In genomic region chr8:77313003-77313402, GRCm38 (mm10) we compare ENCODE assay signal across 14 mouse cellular contexts.
A peak's percentile ranks its signal among the peaks of the same experiment; 100 is the strongest.
DNase-seq lines count a peak whose midpoint lies in the region; ATAC-seq lines count a peak whose summit lies in the region.
"Had no signal": no experiment of that assay in that cellular context is flagged by ENCODE, and none has a peak within 500 bp of the region (broad histone marks: within the 10 kb centered on the region; RNA-seq: fewer than 3 reads in every experiment).

No protein-coding gene starts in this region.

- peak; percentile 57; the same call in 1 of the 2 replicates for ATAC-seq in forebrain, embryonic 13.5 days
- ATAC-seq in forebrain, embryonic 11.5 days (replicated peaks; ENCODE audit: low FRiP score), result no peak
- ATAC-seq in neural tube, embryonic 14.5 days (ENCODE audit: low read depth), result peak; percentile 61; the same call in 1 of the 2 replicates
- ATAC-seq: Patski had no signal

- intact Hi-C loops in left cerebral cortex, postnatal 14 days (cut with DNase I), result loop anchor here (10.0 kb wide), 1 partner anchor 418 kb away; the partner anchor contains the start of gene Nr3c2

- no peak overlapping the region for H3K9ac ChIP-seq in forebrain, embryonic 13.5 days
- no peak overlapping the region for H3K9ac ChIP-seq in forebrain, embryonic 11.5 days (ENCODE audit: low read length)
- no peak overlapping the region for H3K9ac ChIP-seq in neural tube, embryonic 14.5 days (replicated peaks; ENCODE audit: low read depth, low read length)
- H3K9ac ChIP-seq: heart, embryonic 13.5 days; liver, embryonic 13.5 days had no signal

- no peak overlapping the region for H3K27ac ChIP-seq in forebrain, embryonic 13.5 days
- H3K27ac ChIP-seq in forebrain, embryonic 11.5 days (ENCODE audit: low read depth, low read length), result no peak overlapping the region
- H3K27ac ChIP-seq in neural tube, embryonic 14.5 days (ENCODE audit: low read depth, low read length), result no peak overlapping the region
- H3K27ac ChIP-seq: heart, embryonic 13.5 days; liver, embryonic 13.5 days had no signal

- no peak overlapping the region for H3K4me3 ChIP-seq in forebrain, embryonic 13.5 days
- no peak overlapping the region for H3K4me3 ChIP-seq in forebrain, embryonic 11.5 days (ENCODE audit: low read depth, low read length)
- H3K4me3 ChIP-seq in neural tube, embryonic 14.5 days (ENCODE audit: low read depth, low read length), result no peak overlapping the region
- H3K4me3 ChIP-seq: heart, embryonic 13.5 days; liver, embryonic 13.5 days had no signal

- no peaks in the 10 kb centered on the region for H3K27me3 ChIP-seq in forebrain, embryonic 13.5 days
- H3K27me3 ChIP-seq in forebrain, embryonic 11.5 days (ENCODE audit: control insufficient read depth, insufficient read depth, low read length), result no peaks in the 10 kb centered on the region
- no peaks in the 10 kb centered on the region for H3K27me3 ChIP-seq in neural tube, embryonic 14.5 days (ENCODE audit: control insufficient read depth, insufficient read depth, low read length)
- H3K27me3 ChIP-seq: heart, embryonic 13.5 days; liver, embryonic 13.5 days; Patski had no signal

- H3K4me2 ChIP-seq in forebrain, embryonic 13.5 days, result no peak overlapping the region
- no peak overlapping the region for H3K4me2 ChIP-seq in forebrain, embryonic 11.5 days (ENCODE audit: low read depth, low read length, severe bottlenecking)
- H3K4me2 ChIP-seq in neural tube, embryonic 14.5 days (ENCODE audit: low read depth, low read length), result no peak overlapping the region
- H3K4me2 ChIP-seq: heart, embryonic 13.5 days; liver, embryonic 13.5 days had no signal

- DNase-seq in forebrain, embryonic 11.5 days (ENCODE audit: low spot score), result no peak
- DNase-seq in kidney, postnatal 14 days, result peak; percentile 30
- no peak for DNase-seq in kidney, postnatal 25 days
- DNase-seq in neural tube, embryonic 10.5 days (ENCODE audit: extremely low spot score, low spot score), result no peak
- no peak for DNase-seq in embryo, embryonic 9.5 days (ENCODE audit: extremely low spot score)
- no peak for DNase-seq in left cerebral cortex, postnatal 14 days (ENCODE audit: low spot score in 2 of 2)
- DNase-seq: adrenal gland, adult 8-10 months; layer of hippocampus, postnatal 36 days; liver, embryonic 13.5 days; right cerebral cortex, postnatal 4 days had no signal

- no peaks in the 10 kb centered on the region for H3K9me3 ChIP-seq in forebrain, embryonic 13.5 days (replicated peaks)
- H3K9me3 ChIP-seq in forebrain, embryonic 11.5 days (ENCODE audit: control insufficient read depth, low read length), result no peaks in the 10 kb centered on the region
- no peaks in the 10 kb centered on the region for H3K9me3 ChIP-seq in neural tube, embryonic 14.5 days (ENCODE audit: control insufficient read depth, low read length)
- H3K9me3 ChIP-seq: heart, embryonic 13.5 days; liver, embryonic 13.5 days had no signal

- no peaks in the 10 kb centered on the region for H3K36me3 ChIP-seq in forebrain, embryonic 13.5 days (ENCODE audit: poor library complexity, severe bottlenecking)
- no peaks in the 10 kb centered on the region for H3K36me3 ChIP-seq in forebrain, embryonic 11.5 days (ENCODE audit: control insufficient read depth, insufficient read depth, low read length)
- no peaks in the 10 kb centered on the region for H3K36me3 ChIP-seq in neural tube, embryonic 14.5 days (ENCODE audit: control insufficient read depth, insufficient read depth, low read length)

- 65% methylated on average over 3 of the region's 3 CpGs for WGBS in forebrain, embryonic 13.5 days
- WGBS in forebrain, embryonic 11.5 days, result 95% methylated on average over 3 of the region's 3 CpGs
- 66% methylated on average over 3 of the region's 3 CpGs for WGBS in neural tube, embryonic 14.5 days

- no peaks in the 10 kb centered on the region for H3K4me1 ChIP-seq in forebrain, embryonic 13.5 days
- no peaks in the 10 kb centered on the region for H3K4me1 ChIP-seq in forebrain, embryonic 11.5 days (replicated peaks; ENCODE audit: control insufficient read depth, insufficient read depth, low read length)
- no peaks in the 10 kb centered on the region for H3K4me1 ChIP-seq in neural tube, embryonic 14.5 days (ENCODE audit: control insufficient read depth, insufficient read depth, low read length)
